Mouse (Mus musculus) testis, adult 2 months (tissue): ENCODE results near the gene Stk33.

ENCODE experiments used
- CTCF ChIP-seq: fragments of 200-500 bp; IDR thresholded peaks from 2 replicates; pipeline ENCODE4 v1.5.1; 2012; ENCODE audit warnings: low read depth, mild to moderate bottlenecking, inconsistent platforms, low read length, moderate library complexity; ENCODE audit not compliant: control insufficient read depth, insufficient read depth, insufficient replicate concordance
- POLR2A ChIP-seq: fragments of 200-500 bp; IDR thresholded peaks from 2 replicates; pipeline ENCODE4 v1.6.1; 2012; ENCODE audit warnings: low read depth, mild to moderate bottlenecking, inconsistent platforms, low read length, moderate library complexity; ENCODE audit not compliant: control insufficient read depth

DNA sequence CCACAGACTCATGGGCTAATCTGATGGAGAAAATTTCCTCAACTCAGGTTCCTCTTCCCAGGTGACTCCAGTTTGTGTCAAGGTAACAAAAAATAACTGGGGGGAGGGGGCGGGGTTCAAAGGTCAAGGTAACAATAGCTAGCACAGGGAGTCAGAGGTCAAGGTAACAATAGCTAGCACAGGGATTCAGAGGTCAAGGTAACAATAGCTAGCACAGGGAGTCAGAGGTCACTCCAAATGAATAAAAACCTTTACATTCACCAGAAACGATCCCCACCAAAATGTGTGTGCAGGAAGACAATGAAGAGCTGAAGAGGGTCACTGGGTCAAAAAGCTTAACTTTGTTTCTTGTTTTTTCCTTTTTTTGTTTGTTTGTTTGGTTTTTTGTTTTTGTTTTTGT is 9.2 kb upstream of the Stk33 start:
- TF ChIP-seq POLR2A (no peak), CTCF (no peak)
